In genomic region chr2:19371390-19372158, GRCm38 (mm10) we compare ENCODE assay signal across 8 mouse cellular contexts. TPM values are rescaled to one million over a fixed set of nuclear protein-coding genes. Genes with fewer than 3 reads are reported as not detected.
DNase-seq lines count a peak whose midpoint lies in the region; ATAC-seq lines count a peak whose summit lies in the region.

Msrb2 (plus strand) TSS chr2:19371440.

- H3K9ac ChIP-seq in embryonic facial prominence, embryonic 15.5 days: peak within 1 kb of the TSS; percentile 71
- peak within 1 kb of the TSS; percentile 79 for H3K9ac ChIP-seq in limb, embryonic 12.5 days (replicated peaks)
- peak within 1 kb of the TSS; percentile 67 for H3K9ac ChIP-seq in midbrain, embryonic 14.5 days (replicated peaks; ENCODE audit: low read length)

- peak within 1 kb of the TSS; percentile 79 for H3K27ac ChIP-seq in embryonic facial prominence, embryonic 15.5 days (replicated peaks)
- peak within 1 kb of the TSS; percentile 78 for H3K27ac ChIP-seq in limb, embryonic 12.5 days
- H3K27ac ChIP-seq in midbrain, embryonic 14.5 days (replicated peaks; ENCODE audit: low read depth, low read length): no peak within 1 kb of the TSS

- no peaks in the 10 kb centered on the region for H3K9me3 ChIP-seq in embryonic facial prominence, embryonic 15.5 days (replicated peaks)
- H3K9me3 ChIP-seq in limb, embryonic 12.5 days: no peaks in the 10 kb centered on the region
- H3K9me3 ChIP-seq in midbrain, embryonic 14.5 days (ENCODE audit: control insufficient read depth, low read length): no peaks in the 10 kb centered on the region

- DNase-seq in 3134 (ENCODE audit: extremely low read depth, insufficient read length, low spot score): peak; percentile 2
- DNase-seq in adrenal gland, postnatal 4 days (ENCODE audit: low spot score in 2 of 2): peak; percentile 31 to 61
- peak; percentile 75 for DNase-seq in heart, adult 8-10 months (ENCODE audit: low spot score)
- peak; percentile 67 to 80 for DNase-seq in kidney, adult 8-10 months
- DNase-seq in midbrain, embryonic 14.5 days: peak; percentile 76
- peak; percentile 52 for DNase-seq in spleen, adult 12 weeks (ENCODE audit: low spot score)

- no peaks in the 10 kb centered on the region for H3K36me3 ChIP-seq in embryonic facial prominence, embryonic 15.5 days
- H3K36me3 ChIP-seq in limb, embryonic 12.5 days: no peaks in the 10 kb centered on the region
- no peaks in the 10 kb centered on the region for H3K36me3 ChIP-seq in midbrain, embryonic 14.5 days (ENCODE audit: control insufficient read depth, insufficient read depth, low read length)

- H3K4me2 ChIP-seq in embryonic facial prominence, embryonic 15.5 days (replicated peaks): peak within 1 kb of the TSS; percentile 59
- peak within 1 kb of the TSS; percentile 62 for H3K4me2 ChIP-seq in limb, embryonic 12.5 days
- H3K4me2 ChIP-seq in midbrain, embryonic 14.5 days (ENCODE audit: low read length): peak within 1 kb of the TSS; percentile 86

- no peaks in the 10 kb centered on the region for H3K27me3 ChIP-seq in embryonic facial prominence, embryonic 15.5 days
- H3K27me3 ChIP-seq in limb, embryonic 12.5 days: no peaks in the 10 kb centered on the region
- no peaks in the 10 kb centered on the region for H3K27me3 ChIP-seq in midbrain, embryonic 14.5 days (ENCODE audit: control insufficient read depth, insufficient read depth, low read length)

- H3K4me3 ChIP-seq in embryonic facial prominence, embryonic 15.5 days (replicated peaks): peak within 1 kb of the TSS; percentile 80
- H3K4me3 ChIP-seq in limb, embryonic 12.5 days (replicated peaks): peak within 1 kb of the TSS; percentile 71
- H3K4me3 ChIP-seq in midbrain, embryonic 14.5 days (replicated peaks; ENCODE audit: low read depth, low read length): peak within 1 kb of the TSS; percentile 61

- no peaks in the 10 kb centered on the region for H3K4me1 ChIP-seq in embryonic facial prominence, embryonic 15.5 days
- H3K4me1 ChIP-seq in limb, embryonic 12.5 days (replicated peaks): no peaks in the 10 kb centered on the region
- no peaks in the 10 kb centered on the region; the same call in 1 of the 2 replicates for H3K4me1 ChIP-seq in midbrain, embryonic 14.5 days (ENCODE audit: control insufficient read depth, insufficient read depth, low read length)

- ATAC-seq in embryonic facial prominence, embryonic 15.5 days (ENCODE audit: insufficient number of reproducible peaks, low FRiP score, low TSS enrichment, low read depth): peak; percentile 81
- ATAC-seq in limb, embryonic 12.5 days (ENCODE audit: insufficient number of reproducible peaks, insufficient read depth, low FRiP score, low TSS enrichment, low read depth): peak; percentile 84
- ATAC-seq in midbrain, embryonic 14.5 days (ENCODE audit: low FRiP score, low TSS enrichment): peak; percentile 81

- WGBS in embryonic facial prominence, embryonic 15.5 days: under 1% methylated on average over 37 of the region's 39 CpGs
- WGBS in limb, embryonic 12.5 days: under 1% methylated on average over 39 of the region's 39 CpGs
- WGBS in midbrain, embryonic 14.5 days: under 1% methylated on average over 39 of the region's 39 CpGs

RNA-seq across cellular contexts. Expression of gene Msrb2, which starts in this region (rescaled TPM):
- 10 to 100 TPM; 20.7 to 22.4 TPM for total RNA-seq in adrenal gland, postnatal 4 days (2021)
- 27.7 and 29.0 TPM in 2 replicates for polyA plus RNA-seq in embryonic facial prominence, embryonic 15.5 days (2015; fragmentation: Nextera tagmentation; extraction: Ambion mirVana)
- total RNA-seq in heart, adult 8-10 months (2022): 10 to 100 TPM; 63.9 to 73.6 (median 69.8) TPM
- polyA plus RNA-seq in limb, embryonic 12.5 days (2016; fragmentation: Nextera tagmentation; extraction: Ambion mirVana): 23.5 and 28.9 TPM in 2 replicates
- 5.8 and 5.9 TPM in 2 replicates for polyA plus RNA-seq in midbrain, embryonic 14.5 days (2014; fragmentation: Nextera tagmentation; extraction: Ambion mirVana)

Comparison
In these comparisons a context has a peak if more than half of its experiments do, and no peak if none do; other contexts are left out.
1. DNase-seq: peak in every context shown above with its lines; median percentile 76 in midbrain, embryonic 14.5 days; 75 in heart, adult 8-10 months; 74 in kidney, adult 8-10 months; 52 in spleen, adult 12 weeks; 46 in adrenal gland, postnatal 4 days; 2 in 3134.